Mouse (Mus musculus) midbrain, postnatal 0 days (tissue): ENCODE data around the gene Ap3d1. TPM values are rescaled to one million over a fixed set of nuclear protein-coding genes. Genes with fewer than 3 reads are reported as not detected.
A peak's percentile ranks its signal among the peaks of the same experiment; 100 is the strongest.

Source experiments
- ATAC-seq: fragments of 200-750 bp; cut with Nextera tagmentation; 2 replicates; pipeline ENCODE4 v1.8.0; 2017; ENCODE audit warnings: moderate number of reproducible peaks, mild to moderate bottlenecking, moderate TSS enrichment, moderate library complexity; ENCODE audit not compliant: low FRiP score
- DNase-seq: peaks from one replicate; pipeline ENCODE4 v3.0.0-alpha.2; 2015; ENCODE audit warnings: low spot score
- H3K27ac ChIP-seq: fragments of 300-500 bp; sonication (generic); 2 replicates; pipeline ENCODE4 v1.5.1; 2014; ENCODE audit warnings: low read depth, mild to moderate bottlenecking, low read length, mixed read lengths
- H3K27me3 ChIP-seq: fragments of 300-500 bp; sonication (generic); 2 replicates; pipeline ENCODE4 v1.6.1; 2014; ENCODE audit warnings: low read length, control low read depth, mixed read lengths; ENCODE audit not compliant: insufficient read depth
- H3K36me3 ChIP-seq: fragments of 300-500 bp; sonication (generic); 2 replicates; pipeline ENCODE4 v1.6.1; 2014; ENCODE audit warnings: low read length, control low read depth, mixed read lengths; ENCODE audit not compliant: insufficient read depth
- H3K4me1 ChIP-seq: fragments of 300-500 bp; sonication (generic); 2 replicates; pipeline ENCODE4 v1.6.1; 2014; ENCODE audit warnings: mild to moderate bottlenecking, control low read depth, antibody characterized with exemption, low read length, mixed read lengths; ENCODE audit not compliant: insufficient read depth
- H3K4me2 ChIP-seq: fragments of 300-500 bp; sonication (generic); 2 replicates; pipeline ENCODE4 v1.6.1; 2014; ENCODE audit warnings: low read depth, mild to moderate bottlenecking, low read length, mixed read lengths; ENCODE audit not compliant: poor library complexity, severe bottlenecking
- H3K4me3 ChIP-seq: fragments of 300-500 bp; sonication (generic); 2 replicates; pipeline ENCODE4 v1.5.1; 2014; ENCODE audit warnings: low read depth, mild to moderate bottlenecking, low read length, moderate library complexity
- H3K9ac ChIP-seq: fragments of 300-500 bp; sonication (generic); replicated peaks from 2 replicates; pipeline ENCODE4 v1.6.1; 2014; ENCODE audit warnings: mild to moderate bottlenecking, low read length, moderate library complexity, mixed read lengths; ENCODE audit not compliant: poor library complexity, severe bottlenecking
- H3K9me3 ChIP-seq: fragments of 300-500 bp; sonication (generic); 2 replicates; pipeline ENCODE4 v1.6.1; 2016; ENCODE audit warnings: low read length, control low read depth
- CTCF ChIP-seq: IDR thresholded peaks from 2 replicates; pipeline ENCODE4 v1.5.1; 2016; ENCODE audit warnings: antibody characterized with exemption, mild to moderate bottlenecking
- WGBS: fragments of 180-500 bp; shearing (Covaris S2); extraction: QIAGEN DNeasy Blood & Tissue Kit; methylation state at CpG from one replicate; pipeline ENCODE4 v1.1.7; 2014; 5-methylcytosine and 5-hydroxymethylcytosine counted together
- polyA plus RNA-seq: library from polyadenylated mRNA; unstranded; fragments of >200 nt; fragmentation: Nextera tagmentation; extraction: Ambion mirVana; gene quantifications from 2 replicates; pipeline ENCODE4 v1.2.1, GENCODE M21; 2015
- total RNA-seq: library from RNA; depleted of rRNA; stranded (reverse); fragments of >200 nt; gene quantifications from 2 replicates; pipeline ENCODE4 v1.2.3, GENCODE M21; 2014

Ap3d1 gene
- total and polyA plus RNA-seq, 2 experiments from 2014 or later, result 105 to 183 TPM

DNA sequence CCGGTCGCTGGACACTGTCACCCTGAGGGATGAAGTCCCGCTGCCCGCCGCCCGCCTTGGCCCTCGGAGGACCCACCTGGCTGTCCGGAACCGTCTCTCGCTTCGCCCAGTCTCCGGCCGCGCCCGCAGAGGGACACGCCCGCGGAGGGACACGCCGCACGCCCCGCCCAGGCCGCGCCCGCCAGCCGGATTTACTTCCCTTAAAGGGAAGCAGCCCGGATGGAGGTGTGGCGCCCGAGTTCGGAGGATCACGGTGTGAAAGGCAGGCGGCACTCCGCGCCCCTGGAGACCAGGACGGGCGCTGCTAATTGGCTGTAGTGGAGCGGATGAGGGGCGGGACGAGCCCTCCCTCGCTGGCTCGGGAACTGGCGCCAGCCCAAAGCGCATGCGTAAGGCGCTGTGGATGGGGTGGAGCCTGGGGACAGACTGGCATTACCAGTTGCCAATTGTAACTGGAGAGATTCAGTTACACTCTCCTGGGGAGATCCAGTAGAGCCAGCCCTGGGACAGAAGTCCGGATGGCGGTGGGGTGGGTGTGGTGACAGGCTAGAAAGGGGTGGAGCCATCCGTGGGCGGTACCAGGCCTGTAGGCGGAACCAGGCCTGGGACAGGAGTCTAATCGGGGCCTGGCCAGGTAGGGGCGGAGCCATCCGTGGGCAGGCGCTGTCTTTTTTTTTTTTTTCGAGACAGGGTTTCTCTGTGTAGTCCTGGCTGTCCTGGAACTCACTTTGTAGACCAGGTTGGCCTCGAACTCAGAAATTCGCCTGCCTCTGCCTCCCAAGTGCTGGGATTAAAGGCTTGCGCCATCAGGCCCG is 40.1 kb downstream of the Ap3d1 start, which contains the start of the genes Mob3a and Izumo4:
TSS of gene Mob3a (minus strand) at position 257 of the 815 bp plus-strand sequence.
TSS of gene Izumo4 (plus strand) at position 464 of the 815 bp plus-strand sequence.
- Histone ChIP-seq H3K4me3 (peak within 1 kb of the TSS; percentile 50), H3K9me3 (no peaks in the 10 kb centered on the region), H3K9ac (peak within 1 kb of the TSS; percentile 62), H3K27me3 (no peaks in the 10 kb centered on the region), H3K27ac (peak within 1 kb of the TSS; percentile 84), H3K36me3 (peaks cover 12% of the 10 kb centered on the region), H3K4me2 (peak within 1 kb of the TSS; percentile 55), H3K4me1 (peaks cover 14% of the 10 kb centered on the region)
- under 1% methylated on average over 56 of the region's 59 CpGs for WGBS
- DNase-seq (peak; percentile 100), ATAC-seq (peak; percentile 95)
- peak; percentile 43 for TF ChIP-seq CTCF

DNA sequence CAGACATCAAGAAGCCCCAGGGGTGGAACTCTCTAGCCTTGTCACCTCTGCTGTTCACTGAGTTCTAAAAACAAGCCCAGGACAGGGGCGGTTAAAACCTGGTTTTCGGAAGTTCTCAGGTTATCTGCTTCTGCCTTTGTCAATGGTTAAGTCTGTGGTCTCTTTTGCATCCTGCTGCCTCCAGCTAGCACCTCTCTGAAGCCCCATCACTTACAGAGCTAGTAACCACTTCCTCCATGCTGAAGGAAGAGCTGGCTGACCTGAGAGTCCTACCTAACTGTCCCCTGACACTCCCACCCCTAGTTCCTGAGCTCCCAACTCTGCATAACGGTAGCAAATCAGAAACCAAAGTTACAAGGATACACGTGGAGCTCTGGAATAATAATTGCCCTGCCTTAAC is 41.3 kb downstream of the Ap3d1 start:
- H3K4me2 ChIP-seq, result peak overlapping the region; percentile 55
- peaks cover 14% of the 10 kb centered on the region for H3K4me1 ChIP-seq
- 0 out of 2 replicates have a peak, but pooled peaks have one; percentile 0 for TF ChIP-seq CTCF
- 46% methylated on average over 4 of the region's 4 CpGs for WGBS
- H3K9ac ChIP-seq, result no peak overlapping the region
- peaks cover 5% of the 10 kb centered on the region; the same call in 1 of the 2 replicates for H3K36me3 ChIP-seq
- DNase-seq, result no peak
- no peak for ATAC-seq
- H3K9me3 ChIP-seq, result no peaks in the 10 kb centered on the region
- no peak overlapping the region for H3K27ac ChIP-seq
- no peaks in the 10 kb centered on the region for H3K27me3 ChIP-seq
- peak overlapping the region; percentile 50 for H3K4me3 ChIP-seq

DNA sequence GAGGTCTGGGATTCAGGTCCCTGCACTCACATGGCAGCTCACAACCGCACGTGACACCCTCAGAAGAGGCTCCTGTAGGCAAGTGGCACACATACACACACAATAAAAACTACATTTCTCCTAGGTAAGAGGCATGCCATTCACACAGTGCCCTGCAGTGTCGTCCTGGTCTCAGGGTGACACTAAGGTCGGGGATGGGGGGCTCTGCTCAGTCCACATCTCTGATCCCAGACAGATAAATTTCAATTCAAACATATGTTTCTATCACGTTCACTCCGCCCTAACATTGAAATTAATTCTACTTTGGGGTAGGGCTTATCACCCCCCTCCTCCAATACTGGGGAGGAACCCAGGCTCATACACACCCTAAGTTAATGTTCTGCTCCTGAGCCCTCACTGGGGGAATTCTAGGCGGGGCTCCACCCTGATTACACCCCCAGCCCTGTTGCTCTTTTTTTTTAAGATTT is 42.0 kb downstream of the Ap3d1 start:
- no peak for TF ChIP-seq CTCF
- Histone ChIP-seq H3K27me3 (no peaks in the 10 kb centered on the region), H3K36me3 (peaks cover 5% of the 10 kb centered on the region; the same call in 1 of the 2 replicates), H3K4me3 (no peak overlapping the region), H3K27ac (no peak overlapping the region), H3K9ac (0 out of 2 replicates have a peak overlapping the region, but pooled peaks have one; percentile 33), H3K4me1 (peaks cover 14% of the 10 kb centered on the region), H3K9me3 (no peaks in the 10 kb centered on the region), H3K4me2 (0 out of 2 replicates have a peak overlapping the region, but pooled peaks have one; percentile 55)
- WGBS, result 92% methylated on average over 7 of the region's 7 CpGs
- DNase-seq (no peak), ATAC-seq (no peak)

DNA sequence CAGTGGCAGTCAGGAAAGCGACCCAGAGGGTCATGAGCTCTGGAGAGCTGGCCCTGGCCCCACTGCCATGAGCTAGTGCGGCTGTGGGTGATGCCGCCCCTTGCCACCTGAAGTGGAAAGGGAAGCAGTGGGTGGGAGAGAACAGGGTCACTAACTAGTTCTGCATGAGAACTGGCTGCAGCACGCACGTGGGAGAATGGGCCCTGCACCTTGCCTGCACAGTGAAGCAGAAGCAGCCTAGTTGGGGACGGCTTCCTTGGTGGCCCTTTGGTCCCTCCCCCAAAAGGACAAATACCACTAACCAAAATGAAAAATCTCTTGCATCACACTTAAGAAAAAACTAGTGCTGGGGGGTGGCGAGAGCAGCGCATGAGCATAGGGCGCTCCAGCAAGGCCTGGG is 43.5 kb downstream of the Ap3d1 start:
- TF ChIP-seq CTCF, result no peak
- H3K27me3 ChIP-seq, result no peaks in the 10 kb centered on the region
- no peak for ATAC-seq
- no peak for DNase-seq
- H3K4me2 ChIP-seq, result no peak overlapping the region
- H3K9me3 ChIP-seq, result no peaks in the 10 kb centered on the region
- H3K4me3 ChIP-seq, result no peak overlapping the region
- no peak overlapping the region for H3K9ac ChIP-seq
- peaks cover 10% of the 10 kb centered on the region for H3K4me1 ChIP-seq
- WGBS, result 92% methylated on average over 9 of the region's 9 CpGs
- peaks cover 5% of the 10 kb centered on the region for H3K36me3 ChIP-seq
- no peak overlapping the region for H3K27ac ChIP-seq

DNA sequence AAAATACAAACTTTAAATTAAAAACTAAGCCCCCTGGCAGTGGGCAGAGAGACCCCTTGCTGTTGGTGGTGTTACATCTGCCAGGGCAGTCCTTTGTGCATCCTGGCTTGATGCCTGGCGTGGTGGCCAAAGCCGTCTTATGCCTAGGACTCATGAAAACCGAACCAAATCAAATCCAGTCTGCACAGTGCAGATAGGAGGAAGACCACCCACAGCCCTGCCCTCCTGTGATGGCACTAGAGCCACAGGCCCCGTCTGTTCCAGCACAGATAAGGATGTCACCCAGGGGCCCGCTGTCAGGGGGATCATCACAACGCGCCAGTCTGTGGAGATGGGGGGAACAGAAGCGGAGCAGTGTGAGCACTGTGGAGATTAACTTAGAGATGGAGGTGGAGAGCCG is 44.3 kb downstream of the Ap3d1 start:
- DNase-seq (no peak), ATAC-seq (no peak)
- Histone ChIP-seq H3K36me3 (peaks cover 5% of the 10 kb centered on the region), H3K27ac (no peak overlapping the region), H3K4me1 (peaks cover 5% of the 10 kb centered on the region; the same call in 1 of the 2 replicates), H3K4me2 (no peak overlapping the region), H3K27me3 (no peaks in the 10 kb centered on the region), H3K9ac (peak overlapping the region; percentile 13; the same call in 1 of the 2 replicates), H3K4me3 (no peak overlapping the region), H3K9me3 (no peaks in the 10 kb centered on the region)
- no peak for TF ChIP-seq CTCF
- WGBS, result 59% methylated on average over 9 of the region's 9 CpGs

DNA sequence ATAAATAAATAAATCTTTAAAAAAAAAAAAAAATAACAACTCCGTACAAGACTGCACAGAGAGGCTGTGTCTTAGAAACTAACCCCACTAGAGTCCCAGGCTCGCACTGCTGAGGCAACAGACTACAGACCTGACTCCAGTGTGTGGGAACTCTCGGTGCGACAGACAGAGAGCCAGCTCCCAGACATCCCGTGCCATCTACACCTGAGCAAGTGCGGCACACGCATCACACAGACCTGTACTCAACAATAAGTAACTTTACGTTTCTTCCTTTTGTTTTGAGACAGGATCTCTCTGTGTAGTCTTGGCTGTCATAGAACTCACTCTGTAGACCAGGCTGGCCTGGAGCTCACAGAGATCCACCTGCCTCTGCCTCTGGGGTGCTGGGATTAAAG is 44.7 kb downstream of the Ap3d1 start:
- no peak for TF ChIP-seq CTCF
- H3K36me3 ChIP-seq, result peaks cover 5% of the 10 kb centered on the region
- no peak overlapping the region for H3K4me2 ChIP-seq
- H3K9ac ChIP-seq, result no peak overlapping the region
- ATAC-seq (no peak), DNase-seq (no peak)
- H3K27me3 ChIP-seq, result no peaks in the 10 kb centered on the region
- H3K4me1 ChIP-seq, result peaks cover 5% of the 10 kb centered on the region; the same call in 1 of the 2 replicates
- no peak overlapping the region for H3K4me3 ChIP-seq
- no peak overlapping the region for H3K27ac ChIP-seq
- WGBS, result 88% methylated on average over 8 of the region's 8 CpGs
- H3K9me3 ChIP-seq, result no peaks in the 10 kb centered on the region
